Mouse (Mus musculus) A20 (cell line): Measurements from ENCODE around the gene Samd9l.
"Not testable (repeated sequence)": the region's sequence is repeated elsewhere in the genome, so short reads cannot be mapped to it uniquely, and the experiment has no call there.

Source experiments
- DNase-seq: peaks from one replicate; pipeline ENCODE4 v3.0.0-alpha.2; 2011; ENCODE audit warnings: low read depth, low spot score

Samd9l gene

DNA sequence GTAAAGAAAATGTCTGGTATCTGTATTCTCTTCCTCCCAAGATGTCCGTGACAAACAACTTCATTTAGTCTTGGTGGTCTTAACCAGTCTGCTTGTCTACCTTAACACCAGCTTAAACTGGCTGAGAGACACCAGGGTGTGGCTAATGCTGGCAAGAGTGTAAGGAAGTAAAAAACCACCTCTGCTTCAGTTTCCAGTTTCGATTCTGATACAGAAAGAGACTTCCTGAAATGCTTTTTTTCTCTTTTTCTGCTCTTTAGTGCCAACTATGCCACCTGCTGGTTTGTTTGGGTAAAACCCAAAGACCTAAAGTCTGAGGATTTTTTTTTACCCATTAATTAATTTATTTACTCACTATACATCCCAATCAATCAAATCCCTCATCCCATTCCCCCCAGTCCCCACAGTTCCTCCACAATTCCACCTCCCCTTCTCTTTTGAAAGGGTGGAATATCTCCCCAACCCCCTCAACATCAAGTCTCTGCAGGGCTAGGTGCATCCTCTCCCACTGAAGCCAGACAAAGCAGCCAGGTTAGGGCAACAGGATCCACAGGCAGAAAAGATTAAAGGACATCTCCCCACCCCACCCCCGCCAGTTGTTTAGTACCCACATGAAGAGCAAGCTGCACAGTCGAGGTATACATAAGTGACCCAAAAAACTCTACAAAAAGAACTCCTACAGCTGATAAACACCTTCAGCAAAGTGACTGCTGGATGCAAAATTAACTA, at the start of gene Samd9l:
TSS of gene Samd9l (minus strand) at position 233 of the 729 bp plus-strand sequence.
- DNase-seq, result peak; percentile 91

DNA sequence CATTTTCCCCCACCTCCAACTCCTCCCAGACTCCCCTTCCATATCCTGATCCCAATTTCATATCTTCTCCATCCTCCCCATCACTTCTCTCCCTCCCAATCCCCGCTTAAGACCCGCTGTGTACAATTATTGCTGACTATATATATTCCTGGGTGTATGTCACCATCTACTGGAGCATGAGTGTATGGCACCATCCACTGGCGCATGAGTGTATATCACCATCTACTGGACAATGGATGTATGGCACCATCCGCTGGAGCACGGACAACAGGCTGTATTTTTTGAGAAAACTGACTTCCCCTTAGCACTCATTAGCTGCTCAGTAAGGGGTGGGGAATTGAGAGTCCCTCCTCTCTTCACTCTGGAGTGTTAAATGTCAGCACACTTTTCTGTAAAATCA, 48.0 kb upstream of the Samd9l start:
- DNase-seq, result peak; percentile 91

- no peak for DNase-seq
These were observed 44.5 kb upstream of the Samd9l start for GRCm38 (mm10) chr6:3443905-3444304.

- no peak for DNase-seq
These were observed 36.7 kb upstream of the Samd9l start for GRCm38 (mm10) chr6:3436087-3436486.

DNA sequence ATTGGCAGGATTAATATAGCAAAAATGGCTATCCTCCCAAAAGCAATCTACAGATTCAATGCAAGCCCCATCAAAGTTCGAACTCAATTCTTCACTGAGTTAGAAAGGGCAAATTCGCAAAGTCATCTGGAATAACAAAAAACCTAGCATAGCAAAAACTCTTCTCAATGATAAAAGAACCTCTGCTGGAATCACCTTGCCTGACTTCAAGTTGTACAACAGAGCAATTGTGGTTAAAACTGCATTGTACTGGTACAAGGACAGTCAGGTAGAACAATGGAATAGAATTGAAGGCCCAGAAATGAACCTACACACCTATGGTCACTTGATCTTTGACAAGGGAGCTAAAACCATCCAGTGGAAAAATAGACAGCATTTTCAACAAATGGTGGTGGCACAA, 31.6 kb upstream of the Samd9l start:
- not testable (repeated sequence) for DNase-seq

DNA sequence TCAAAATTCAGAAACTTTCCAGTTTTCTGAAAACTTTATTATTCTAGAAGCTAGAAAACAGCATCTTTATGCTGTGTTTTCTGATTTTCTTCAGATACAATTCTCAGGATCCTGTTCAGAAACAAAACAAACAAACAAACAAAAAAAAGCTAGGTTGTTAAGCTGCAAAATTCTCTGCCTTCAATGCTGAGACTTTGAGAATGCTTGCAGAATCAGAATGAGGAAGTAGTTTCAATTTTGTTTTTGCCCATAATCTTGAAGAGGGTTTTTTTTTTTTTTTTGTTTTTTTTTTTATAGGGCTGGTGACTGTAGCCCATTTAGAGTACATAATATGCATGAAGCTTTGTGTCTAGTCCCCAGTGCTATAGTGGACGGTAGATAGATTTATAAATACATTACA, 27.7 kb upstream of the Samd9l start:
- DNase-seq, result peak; percentile 70

GRCm38 (mm10) chr6:3425333-3425732, 26.0 kb upstream of the Samd9l start:
- DNase-seq, result not testable (repeated sequence)

DNA sequence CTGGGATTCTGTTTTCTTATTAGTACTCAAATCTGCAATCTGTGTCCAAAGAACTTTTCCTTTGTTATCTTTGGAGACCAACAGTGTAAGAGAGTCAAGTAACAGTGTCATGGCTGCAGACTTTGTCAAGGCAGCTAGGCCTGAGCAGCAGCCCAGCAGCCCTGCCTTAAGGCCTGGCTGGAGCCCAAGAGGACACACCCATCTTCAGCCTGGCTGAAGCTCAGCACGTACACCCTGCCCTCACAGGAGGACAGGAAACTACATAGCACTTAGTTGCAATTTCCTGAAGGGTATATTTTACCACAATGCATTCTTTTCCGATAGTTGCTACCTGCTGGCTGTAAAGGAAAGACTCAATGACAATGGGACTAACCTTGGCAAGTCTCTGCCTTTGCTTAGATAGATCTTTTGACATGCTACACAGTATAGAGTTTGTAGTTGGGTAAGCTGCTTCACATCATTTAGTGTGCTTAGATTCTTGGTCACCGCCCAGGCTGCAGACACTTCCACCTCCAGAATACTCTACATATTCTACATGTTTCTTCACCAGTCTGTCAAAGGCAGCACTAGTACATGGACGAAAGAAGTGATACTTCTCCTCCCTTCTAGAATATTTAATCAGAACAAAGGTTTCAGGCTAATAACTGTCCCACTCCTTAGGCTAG, 25.4 kb upstream of the Samd9l start:
- not testable (repeated sequence) for DNase-seq

DNA sequence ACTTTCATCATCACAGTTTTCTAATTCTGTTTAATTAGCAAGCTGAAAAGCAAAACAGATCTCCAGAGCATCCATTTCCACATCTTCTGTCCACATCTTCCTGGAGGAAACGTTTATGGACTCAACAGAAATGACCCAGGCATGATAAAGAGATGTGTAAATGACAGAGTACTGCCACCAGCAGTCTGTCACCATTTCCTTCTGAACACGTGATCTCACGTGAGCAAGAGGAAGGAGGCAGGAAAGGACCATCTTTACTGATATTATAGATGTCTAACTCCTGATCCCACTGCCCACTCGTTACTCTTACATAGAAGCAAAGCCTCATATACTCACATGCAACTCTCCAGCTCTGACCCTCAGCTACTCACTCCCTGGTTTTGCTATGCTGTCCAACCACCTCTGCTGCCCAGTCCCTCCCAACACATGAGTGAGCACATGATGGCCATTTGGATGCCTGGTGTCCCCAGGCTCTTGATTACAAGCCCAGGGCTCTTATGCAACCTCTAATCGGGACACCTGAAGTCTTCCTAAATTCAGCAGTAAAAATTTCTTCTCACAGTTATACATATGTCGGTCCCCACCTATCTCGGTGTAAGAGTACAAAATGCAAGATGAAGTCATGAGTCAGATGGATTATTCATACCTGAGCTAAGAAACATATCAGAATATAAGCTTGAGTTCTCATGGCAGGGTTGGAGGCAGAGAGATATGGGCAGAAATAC, 2.0 kb downstream of the Samd9l start:
- DNase-seq, result not testable (repeated sequence)

- not testable (repeated sequence) for DNase-seq
These were observed 3.3 kb downstream of the Samd9l start for GRCm38 (mm10) chr6:3395921-3396611.

GRCm38 (mm10) chr6:3389995-3390394, 9.4 kb downstream of the Samd9l start:
- DNase-seq, result no peak

DNA sequence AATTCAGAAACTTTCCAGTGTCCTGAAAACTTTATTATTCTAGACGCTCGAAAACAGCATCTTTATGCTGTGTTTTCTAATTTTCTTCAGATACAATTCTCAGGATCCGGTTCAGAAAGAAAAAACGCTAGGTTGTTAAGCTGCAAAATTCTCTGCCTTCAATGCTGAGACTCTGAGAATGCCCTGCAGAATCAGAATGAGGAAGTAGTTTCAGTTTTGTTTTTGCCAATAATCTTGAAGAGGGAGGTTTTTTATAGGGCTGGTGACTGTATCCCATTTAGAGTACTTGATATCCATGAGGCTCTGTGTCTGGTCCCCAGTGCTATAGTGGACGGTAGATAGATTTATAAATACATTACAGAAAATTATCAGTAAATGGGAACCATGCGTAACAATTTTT, 12.8 kb downstream of the Samd9l start:
- peak; percentile 59 for DNase-seq

GRCm38 (mm10) chr6:3384816-3385215, 14.6 kb downstream of the Samd9l start:
- not testable (repeated sequence) for DNase-seq

GRCm38 (mm10) chr6:3384115-3384791, 15.1 kb downstream of the Samd9l start:
- DNase-seq, result not testable (repeated sequence)

DNA sequence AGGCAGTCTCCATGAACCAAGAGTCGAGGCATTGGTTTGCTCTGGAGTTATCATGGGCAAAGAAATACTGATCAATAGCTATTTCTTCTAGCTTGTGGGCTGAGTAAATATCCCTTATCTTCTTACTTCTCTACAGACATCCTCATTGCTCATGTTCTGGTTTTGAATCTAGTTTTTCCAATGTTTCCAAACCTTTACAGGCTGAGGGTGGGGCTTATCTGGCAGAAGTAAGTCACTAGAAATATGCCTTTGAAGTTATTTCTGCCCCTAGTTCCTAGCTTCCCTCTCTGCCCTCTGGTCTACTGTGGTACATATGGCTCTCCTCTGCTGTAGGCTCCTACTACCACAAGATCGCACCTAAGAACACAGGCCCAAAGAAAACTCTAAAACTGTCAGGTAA, 20.2 kb downstream of the Samd9l start:
- DNase-seq, result no peak

DNA sequence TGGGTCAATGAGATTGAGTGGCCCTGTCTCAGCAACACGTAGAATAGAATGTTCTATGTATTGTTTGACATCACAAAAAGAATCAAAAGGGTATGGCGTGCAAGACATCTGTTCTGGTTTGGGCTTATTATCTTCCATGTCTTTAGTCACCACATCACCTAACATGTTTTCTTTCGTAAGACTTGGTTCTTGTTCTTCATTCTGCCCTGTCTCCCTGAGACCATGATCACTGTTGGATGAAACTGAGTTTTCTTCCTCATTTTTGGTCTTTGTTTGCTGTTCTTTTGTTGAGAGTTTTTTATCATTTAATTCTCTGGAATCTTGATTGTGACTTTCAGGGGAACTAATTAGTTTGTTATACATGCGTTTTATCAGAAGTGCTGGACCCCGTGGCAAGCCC, 22.7 kb downstream of the Samd9l start:
- DNase-seq, result no peak

DNA sequence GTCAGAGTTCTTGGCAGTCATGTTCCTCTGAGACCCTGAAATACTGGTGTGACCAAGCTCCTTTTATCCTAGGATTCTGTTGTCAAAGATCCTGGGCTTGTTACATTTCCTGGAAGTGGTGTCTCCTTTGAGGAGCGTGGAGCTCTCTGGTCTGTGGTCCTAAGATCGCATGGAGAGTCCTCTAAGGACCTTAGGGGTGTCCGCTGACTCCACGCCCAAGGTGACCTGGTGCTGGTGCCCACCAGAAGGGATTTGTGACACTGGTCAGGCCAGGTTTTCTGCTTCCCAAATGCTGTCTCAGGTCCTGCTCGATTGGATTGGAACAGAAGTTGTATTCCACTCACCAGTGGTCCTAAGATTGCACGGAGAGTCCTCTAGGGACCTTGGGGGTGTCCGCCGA, 29.8 kb downstream of the Samd9l start:
- DNase-seq, result no peak

DNA sequence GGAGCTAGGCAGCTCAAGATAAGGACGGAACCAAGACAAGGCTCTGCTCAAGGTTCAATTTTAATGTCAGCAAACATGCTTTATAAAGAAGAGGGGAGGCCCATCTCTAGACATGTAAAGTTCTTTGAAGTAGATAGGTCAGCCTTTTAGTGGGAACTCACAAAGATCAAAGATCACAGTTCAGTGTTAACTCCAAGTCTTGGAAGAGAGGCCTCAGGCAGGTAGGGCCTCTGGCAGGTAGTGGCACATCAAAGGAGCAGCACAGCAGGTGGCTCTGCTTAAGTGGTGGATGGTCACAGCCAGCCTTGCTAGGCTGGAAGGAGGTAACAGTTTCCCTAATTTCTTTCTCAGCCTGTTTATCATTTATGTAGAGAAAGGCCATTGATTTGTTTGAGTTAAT, 33.8 kb downstream of the Samd9l start:
- not testable (repeated sequence) for DNase-seq

DNA sequence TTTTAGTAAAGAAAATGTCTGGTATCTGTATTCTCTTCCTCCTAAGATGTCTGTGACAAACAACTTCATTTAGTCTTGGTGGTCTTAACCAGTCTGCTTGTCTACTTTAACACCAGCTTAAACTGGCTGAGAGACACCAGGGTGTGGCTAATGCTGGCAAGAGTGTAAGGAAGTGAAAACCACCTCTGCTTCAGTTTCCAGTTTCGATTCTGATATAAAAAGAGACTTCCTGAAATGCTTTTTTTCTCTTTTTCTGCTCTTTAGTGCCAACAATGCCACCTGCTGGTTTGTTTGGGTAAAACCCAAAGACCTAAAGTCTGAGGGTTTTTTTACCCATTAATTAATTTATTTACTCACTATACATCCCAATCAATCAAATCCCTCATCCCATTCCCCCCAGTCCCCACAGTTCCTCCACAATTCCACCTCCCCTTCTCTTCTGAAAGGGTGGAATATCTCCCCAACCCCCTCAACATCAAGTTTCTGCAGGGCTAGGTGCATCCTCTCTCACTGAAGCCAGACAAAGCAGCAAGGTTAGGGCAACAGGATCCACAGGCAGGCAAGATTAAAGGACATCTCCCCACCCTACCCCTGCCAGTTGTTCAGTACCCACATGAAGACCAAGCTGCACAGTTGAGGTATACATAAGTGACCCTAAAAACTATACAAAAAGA, 53.3 kb downstream of the Samd9l start:
- DNase-seq, result not testable (repeated sequence)

GRCm38 (mm10) chr6:3345043-3345639, 54.2 kb downstream of the Samd9l start:
- DNase-seq, result peak; percentile 25
